Mouse (Mus musculus): Measurements from ENCODE around the gene Ankrd33.

- no peak for TF ChIP-seq USF1 (IDR thresholded peaks at IDR 0.05; ENCODE audit: low read depth, low read length)
- no peak for TF ChIP-seq MYC (IDR thresholded peaks at IDR 0.05; ENCODE audit: low read depth, low read length)
- TF ChIP-seq TBP (IDR thresholded peaks at IDR 0.05; ENCODE audit: low read depth, low read length), result no peak
- TF ChIP-seq RCOR1 (IDR thresholded peaks at IDR 0.05; ENCODE audit: low read depth, low read length), result no peak
- no peak for TF ChIP-seq POLR2AphosphoS5 (IDR thresholded peaks at IDR 0.05; ENCODE audit: borderline replicate concordance, low read depth, low read length)
- TF ChIP-seq TAL1 (IDR thresholded peaks at IDR 0.05; ENCODE audit: low read length), result no peak
- no peak for TF ChIP-seq SMC3 (IDR thresholded peaks at IDR 0.05; ENCODE audit: low read depth, low read length)
- no peak for TF ChIP-seq CTCF (IDR thresholded peaks at IDR 0.05 in 2 of 3, conservative IDR thresholded peaks at IDR 0.05 in 1 of 3; ENCODE audit: control insufficient read depth in 1 of 3, insufficient read depth in 1 of 3, low read depth in 2 of 3, low read length in 3 of 3, poor library complexity in 1 of 3, severe bottlenecking in 1 of 3)
- TF ChIP-seq MYB (IDR thresholded peaks at IDR 0.05; ENCODE audit: low read depth, low read length), result no peak
- TF ChIP-seq NELFE (IDR thresholded peaks at IDR 0.05; ENCODE audit: low read depth, low read length), result no peak
- no peak for TF ChIP-seq RAD21 (IDR thresholded peaks at IDR 0.05; ENCODE audit: low read depth, low read length)
- no peak for TF ChIP-seq NRF1 (IDR thresholded peaks at IDR 0.05; ENCODE audit: insufficient read depth, low read depth, low read length, poor library complexity, severe bottlenecking)
- TF ChIP-seq ZC3H11A (IDR thresholded peaks at IDR 0.05; ENCODE audit: low read depth, low read length), result no peak
These were observed 28.6 kb upstream of the Ankrd33 start for GRCm38 (mm10) chr15:101086956-101087355.
